Mouse (Mus musculus) hindbrain, embryonic 14.5 days (tissue): ENCODE data around the gene Rrm1. TPM values are rescaled to one million over a fixed set of nuclear protein-coding genes. Genes with fewer than 3 reads are reported as not detected.

Source experiments
- ATAC-seq: fragments of 200-750 bp; cut with Nextera tagmentation; 2 replicates; pipeline ENCODE4 v1.8.0; 2017; ENCODE audit warnings: moderate number of reproducible peaks, mild to moderate bottlenecking, moderate TSS enrichment, moderate library complexity; ENCODE audit not compliant: low FRiP score
- DNase-seq: peaks from one replicate; pipeline ENCODE4 v3.0.0-alpha.2; 2015; ENCODE audit warnings: low spot score
- H3K27ac ChIP-seq: fragments of 300-500 bp; sonication (generic); 2 replicates; pipeline ENCODE4 v1.5.1; 2014; ENCODE audit warnings: mild to moderate bottlenecking, moderate library complexity
- H3K27me3 ChIP-seq: fragments of 300-500 bp; sonication (generic); 2 replicates; pipeline ENCODE4 v1.6.1; 2014; ENCODE audit warnings: mild to moderate bottlenecking, low read length, mixed read lengths; ENCODE audit not compliant: control insufficient read depth, insufficient read depth
- H3K36me3 ChIP-seq: fragments of 300-500 bp; sonication (generic); replicated peaks from 2 replicates; pipeline ENCODE4 v1.6.1; 2014; ENCODE audit not compliant: control insufficient read depth, insufficient read depth
- H3K4me1 ChIP-seq: fragments of 300-500 bp; sonication (generic); replicated peaks from 2 replicates; pipeline ENCODE4 v1.6.1; 2014; ENCODE audit warnings: antibody characterized with exemption, low read length, mixed read lengths; ENCODE audit not compliant: control insufficient read depth, insufficient read depth
- H3K4me2 ChIP-seq: fragments of 300-500 bp; sonication (generic); replicated peaks from 2 replicates; pipeline ENCODE4 v1.6.1; 2014; ENCODE audit warnings: mild to moderate bottlenecking, moderate library complexity
- H3K4me3 ChIP-seq: fragments of 300-500 bp; sonication (generic); replicated peaks from 2 replicates; pipeline ENCODE4 v1.5.1; 2014; ENCODE audit warnings: mild to moderate bottlenecking, low read length
- H3K9ac ChIP-seq: fragments of 300-500 bp; sonication (generic); 2 replicates; pipeline ENCODE4 v1.6.1; 2014
- H3K9me3 ChIP-seq: fragments of 300-500 bp; sonication (generic); 2 replicates; pipeline ENCODE4 v1.6.1; 2016; ENCODE audit warnings: low read length; ENCODE audit not compliant: control insufficient read depth
- WGBS: fragments of 180-500 bp; shearing (Covaris S2); extraction: QIAGEN DNeasy Blood & Tissue Kit; methylation state at CpG from one replicate; pipeline ENCODE4 v1.1.7; 2014; 5-methylcytosine and 5-hydroxymethylcytosine counted together
- polyA plus RNA-seq: library from polyadenylated mRNA; unstranded; fragments of >200 nt; fragmentation: Nextera tagmentation; extraction: Ambion mirVana; gene quantifications from 2 replicates; pipeline ENCODE4 v1.2.1, GENCODE M21; 2014

Gene Rrm1
- polyA plus RNA-seq, 1 experiment from 2014 or later, result 44.1 TPM

DNA sequence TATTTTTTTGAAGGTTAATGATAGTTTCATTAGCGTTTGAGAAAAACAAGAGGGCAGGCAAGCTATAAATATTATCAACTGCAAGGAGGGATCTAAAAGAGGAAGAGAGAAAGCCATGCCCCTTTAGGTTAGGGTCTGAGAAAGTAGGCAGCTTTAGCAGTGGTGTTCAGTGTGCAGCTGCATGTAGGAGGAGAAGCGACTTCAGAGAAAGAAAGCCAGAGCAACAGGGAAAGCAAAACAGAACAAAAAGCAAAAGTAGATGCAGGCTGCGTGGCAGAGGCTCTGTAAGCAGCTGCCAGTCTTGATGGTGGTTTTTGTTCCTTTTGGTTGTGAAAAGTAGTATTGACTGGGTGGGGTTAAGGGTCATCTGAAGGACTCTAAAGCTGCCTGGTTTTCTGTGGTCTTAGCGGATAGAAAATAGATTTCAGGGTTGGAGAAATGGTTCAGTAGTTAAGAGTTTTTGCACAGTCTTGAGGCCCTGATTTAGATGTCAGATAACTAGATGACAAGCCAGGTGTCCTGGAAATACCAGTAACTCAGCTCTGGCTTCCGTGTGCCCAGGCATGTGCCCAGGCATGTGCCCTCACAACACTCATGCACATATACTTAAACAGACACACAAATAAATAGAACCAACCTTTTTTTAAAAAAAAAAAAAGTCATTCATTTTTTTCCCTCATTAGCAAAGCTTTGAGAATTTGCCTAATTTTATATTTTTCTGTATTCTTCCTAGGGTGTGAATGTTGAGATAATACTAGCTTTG lies 17.3 kb downstream of the Rrm1 start:
- Histone ChIP-seq H3K27me3 (no peaks in the 10 kb centered on the region), H3K4me3 (no peak overlapping the region), H3K9me3 (no peaks in the 10 kb centered on the region), H3K27ac (no peak overlapping the region), H3K9ac (no peak overlapping the region), H3K4me1 (no peaks in the 10 kb centered on the region), H3K4me2 (no peak overlapping the region), H3K36me3 (peaks cover 92% of the 10 kb centered on the region)
- no peak for ATAC-seq
- WGBS, result 81% methylated on average over 5 of the region's 5 CpGs
- no peak for DNase-seq

DNA sequence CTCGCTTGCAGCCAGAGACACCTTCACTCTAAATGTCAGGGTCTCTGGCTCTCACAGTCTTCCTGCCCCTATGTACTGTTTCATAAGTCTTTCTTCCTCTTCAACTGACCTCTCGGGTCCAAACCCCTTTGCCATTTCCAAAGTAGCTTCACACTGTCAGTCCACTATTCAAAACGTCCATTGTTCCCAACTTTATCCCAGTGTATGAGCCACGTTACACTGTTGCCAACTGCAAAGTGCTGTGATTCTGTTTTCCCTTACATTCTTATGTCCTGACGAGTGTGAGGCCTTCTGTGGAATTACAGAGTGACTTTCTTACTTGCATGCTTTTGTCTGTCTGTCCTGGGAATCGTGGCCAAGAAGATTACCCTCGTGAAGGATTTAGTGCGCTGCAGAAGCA lies 26.1 kb downstream of the Rrm1 start:
- WGBS, result 89% methylated on average over 8 of the region's 8 CpGs

DNA sequence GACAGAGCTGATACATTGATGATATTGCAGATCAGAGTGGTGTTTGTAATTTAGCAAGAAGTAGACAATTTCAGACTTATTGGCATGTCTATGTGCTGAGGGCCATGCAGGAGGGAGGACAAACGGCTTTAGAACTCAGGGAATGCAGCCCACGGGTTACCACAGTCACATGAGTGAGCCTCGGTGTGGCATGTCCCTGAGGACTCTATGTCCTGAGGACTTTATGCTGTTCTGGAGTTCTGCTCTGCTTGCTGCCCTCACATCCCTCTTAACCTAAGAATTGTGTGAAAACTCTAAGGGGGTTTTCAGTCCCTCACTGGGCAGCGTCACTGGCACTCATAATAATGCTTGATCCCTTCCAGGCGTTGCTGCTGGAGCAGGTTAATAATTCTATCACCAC lies 31.2 kb downstream of the Rrm1 start:
- 65% methylated on average over 5 of the region's 5 CpGs for WGBS
- Histone ChIP-seq H3K27ac (no peak overlapping the region), H3K9me3 (no peaks in the 10 kb centered on the region), H3K4me1 (no peaks in the 10 kb centered on the region), H3K4me3 (no peak overlapping the region), H3K36me3 (peaks cover 22% of the 10 kb centered on the region), H3K9ac (no peak overlapping the region), H3K27me3 (no peaks in the 10 kb centered on the region), H3K4me2 (no peak overlapping the region)
- ATAC-seq (no peak), DNase-seq (no peak)

More for the DNA sequence above, 26.1 kb downstream of the Rrm1 start:
- H3K27me3 ChIP-seq, result no peaks in the 10 kb centered on the region
- DNase-seq (no peak), ATAC-seq (no peak)
- H3K9ac ChIP-seq, result no peak overlapping the region
- H3K4me1 ChIP-seq, result no peaks in the 10 kb centered on the region
- no peak overlapping the region for H3K4me2 ChIP-seq
- H3K4me3 ChIP-seq, result no peak overlapping the region
- H3K9me3 ChIP-seq, result no peaks in the 10 kb centered on the region
- H3K36me3 ChIP-seq, result peaks cover 72% of the 10 kb centered on the region
- H3K27ac ChIP-seq, result no peak overlapping the region

- DNase-seq (no peak), ATAC-seq (no peak)
- Histone ChIP-seq H3K4me2 (no peak overlapping the region), H3K9ac (no peak overlapping the region), H3K27ac (no peak overlapping the region), H3K4me1 (no peaks in the 10 kb centered on the region), H3K36me3 (no peaks in the 10 kb centered on the region), H3K4me3 (no peak overlapping the region), H3K9me3 (no peaks in the 10 kb centered on the region), H3K27me3 (no peaks in the 10 kb centered on the region)
- WGBS, result 97% methylated on average over 5 of the region's 5 CpGs
These were observed 35.1 kb downstream of the Rrm1 start for GRCm38 (mm10) chr7:102476601-102477000.

GRCm38 (mm10) chr7:102477377-102477776 lies 35.9 kb downstream of the Rrm1 start:
- no peaks in the 10 kb centered on the region for H3K4me1 ChIP-seq
- H3K27ac ChIP-seq, result no peak overlapping the region
- no peak for DNase-seq
- 80% methylated on average over 11 of the region's 11 CpGs for WGBS
- ATAC-seq, result no peak
- H3K36me3 ChIP-seq, result no peaks in the 10 kb centered on the region
- H3K4me3 ChIP-seq, result no peak overlapping the region
- no peak overlapping the region for H3K9ac ChIP-seq
- no peaks in the 10 kb centered on the region for H3K27me3 ChIP-seq
- H3K9me3 ChIP-seq, result no peaks in the 10 kb centered on the region
- H3K4me2 ChIP-seq, result no peak overlapping the region

DNA sequence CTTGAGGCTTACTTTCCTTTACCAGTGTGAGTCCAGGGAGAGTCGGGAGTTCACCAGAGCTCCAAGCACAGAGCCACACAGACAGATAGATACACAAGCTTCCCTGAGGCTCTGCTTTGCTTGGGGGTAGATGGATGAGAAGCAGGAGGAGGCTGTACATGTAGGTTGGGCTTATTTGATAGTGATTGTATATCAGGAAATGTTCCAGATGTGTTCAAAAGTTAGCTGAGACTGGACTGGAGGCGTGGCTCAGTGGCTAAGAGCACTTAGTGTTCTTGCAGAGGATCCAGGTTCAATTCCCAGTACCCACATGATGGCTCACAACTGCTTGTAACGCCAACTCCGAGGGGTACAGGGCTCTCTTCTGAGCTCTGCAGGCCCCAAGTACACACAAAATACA lies 36.9 kb downstream of the Rrm1 start:
- no peak overlapping the region for H3K4me3 ChIP-seq
- ATAC-seq, result no peak
- no peak overlapping the region for H3K27ac ChIP-seq
- no peak overlapping the region for H3K4me2 ChIP-seq
- 91% methylated on average over 4 of the region's 4 CpGs for WGBS
- no peaks in the 10 kb centered on the region for H3K4me1 ChIP-seq
- H3K27me3 ChIP-seq, result no peaks in the 10 kb centered on the region
- no peak overlapping the region for H3K9ac ChIP-seq
- no peaks in the 10 kb centered on the region for H3K36me3 ChIP-seq
- DNase-seq, result no peak
- no peaks in the 10 kb centered on the region for H3K9me3 ChIP-seq

DNA sequence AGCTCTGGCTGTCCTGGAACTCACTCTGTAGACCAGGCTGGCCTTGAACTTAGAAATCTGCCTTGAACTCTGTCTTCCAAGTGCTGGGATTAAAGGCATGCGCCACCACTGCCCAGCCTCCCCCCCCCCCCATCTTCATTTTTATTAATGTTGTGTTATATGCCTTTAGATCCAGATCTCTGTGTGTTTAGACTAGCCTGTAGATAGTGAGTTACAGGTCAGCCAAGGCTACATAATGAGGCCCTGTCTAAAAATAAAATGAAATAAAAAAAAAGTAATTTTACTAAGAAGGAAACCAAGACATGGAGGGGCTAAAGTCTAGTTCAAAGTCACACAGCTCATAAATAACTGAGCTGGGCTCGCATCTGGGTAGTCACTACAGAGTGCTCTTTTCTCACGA lies 37.4 kb downstream of the Rrm1 start:
- Histone ChIP-seq H3K4me2 (no peak overlapping the region), H3K4me3 (no peak overlapping the region), H3K9ac (no peak overlapping the region), H3K36me3 (no peaks in the 10 kb centered on the region), H3K27me3 (no peaks in the 10 kb centered on the region), H3K9me3 (no peaks in the 10 kb centered on the region), H3K27ac (no peak overlapping the region), H3K4me1 (no peaks in the 10 kb centered on the region)
- 82% methylated on average over 3 of the region's 3 CpGs for WGBS
- no peak for DNase-seq
- ATAC-seq, result no peak

GRCm38 (mm10) chr7:102479368-102480078 lies 38.0 kb downstream of the Rrm1 start:
- no peaks in the 10 kb centered on the region for H3K9me3 ChIP-seq
- no peaks in the 10 kb centered on the region for H3K36me3 ChIP-seq
- H3K9ac ChIP-seq, result no peak overlapping the region
- WGBS, result 78% methylated on average over 5 of the region's 5 CpGs
- no peak overlapping the region for H3K27ac ChIP-seq
- H3K4me1 ChIP-seq, result no peaks in the 10 kb centered on the region
- DNase-seq, result no peak
- no peak overlapping the region for H3K4me3 ChIP-seq
- no peaks in the 10 kb centered on the region for H3K27me3 ChIP-seq
- no peak for ATAC-seq
- H3K4me2 ChIP-seq, result no peak overlapping the region

- Histone ChIP-seq H3K27ac (no peak overlapping the region), H3K9ac (no peak overlapping the region), H3K4me2 (no peak overlapping the region), H3K36me3 (no peaks in the 10 kb centered on the region), H3K4me1 (no peaks in the 10 kb centered on the region), H3K9me3 (no peaks in the 10 kb centered on the region), H3K27me3 (no peaks in the 10 kb centered on the region), H3K4me3 (no peak overlapping the region)
- no peak for DNase-seq
- 91% methylated on average over 4 of the region's 4 CpGs for WGBS
- no peak for ATAC-seq
These were observed 39.3 kb downstream of the Rrm1 start for GRCm38 (mm10) chr7:102480821-102481220.
